Mouse (Mus musculus): ENCODE results near the gene Tigit.

The Tigit gene

GRCm38 (mm10) chr16:43619277-43619676 lies 44.7 kb downstream of the Tigit start:
- DNase-seq (ENCODE audit: low spot score in 2 of 2) = no peak

- DNase-seq (ENCODE audit: low spot score in 2 of 2) = no peak
Observed at GRCm38 (mm10) chr16:43618286-43618685, 45.7 kb downstream of the Tigit start.

DNA sequence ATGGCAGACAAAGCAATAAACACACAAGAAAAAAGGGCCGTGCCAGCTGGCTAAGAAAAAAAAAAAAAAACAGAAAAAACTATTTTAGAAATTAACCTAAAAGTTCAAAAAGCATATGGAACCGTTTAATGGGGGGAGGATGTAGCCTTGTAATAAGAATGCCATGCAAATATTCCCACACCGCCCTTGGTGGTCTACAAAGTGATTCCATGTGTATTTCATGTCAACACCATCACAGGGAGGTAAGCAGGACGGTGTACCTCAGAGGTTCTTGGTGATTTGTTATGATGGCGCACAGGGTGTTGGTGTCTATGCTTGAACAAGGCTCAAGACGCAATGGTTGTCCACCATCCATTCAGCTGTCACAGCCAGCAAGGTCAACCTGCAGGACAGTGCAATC lies 46.6 kb downstream of the Tigit start:
- DNase-seq (ENCODE audit: low spot score in 2 of 2) = no peak

DNA sequence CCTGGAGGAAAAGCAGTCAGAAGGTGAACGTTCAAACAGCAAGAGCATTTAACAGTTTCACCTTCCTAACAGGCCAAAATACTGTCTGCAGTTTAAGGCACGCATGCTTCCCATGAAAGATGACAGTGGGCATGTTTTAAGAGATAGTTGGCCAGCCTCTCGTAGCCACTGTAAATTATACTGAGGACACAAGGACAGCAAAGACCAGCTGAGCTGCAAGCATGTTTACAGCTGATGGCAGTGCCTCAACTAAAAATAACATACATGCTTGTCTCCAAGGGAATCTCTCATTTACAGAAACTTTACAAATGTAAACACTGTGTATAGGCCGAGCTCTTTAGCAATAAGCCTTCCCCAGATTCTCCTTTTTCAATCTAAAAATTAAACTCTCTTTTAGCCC lies 47.6 kb downstream of the Tigit start:
- DNase-seq (ENCODE audit: low spot score in 2 of 2) = no peak

GRCm38 (mm10) chr16:43610375-43610774 lies 53.6 kb downstream of the Tigit start:
- DNase-seq (ENCODE audit: low spot score in 2 of 2) = no peak

GRCm38 (mm10) chr16:43608066-43608465 lies 55.9 kb downstream of the Tigit start:
- no peak for DNase-seq (ENCODE audit: low spot score in 2 of 2)

GRCm38 (mm10) chr16:43607086-43607485 lies 56.9 kb downstream of the Tigit start:
- no peak for DNase-seq (ENCODE audit: low spot score in 2 of 2)

- DNase-seq (ENCODE audit: low spot score in 2 of 2) = no peak
Observed at GRCm38 (mm10) chr16:43604399-43605013, 59.4 kb downstream of the Tigit start.

GRCm38 (mm10) chr16:43603591-43604141 lies 60.3 kb downstream of the Tigit start:
- no peak for DNase-seq (ENCODE audit: low spot score in 2 of 2)

DNA sequence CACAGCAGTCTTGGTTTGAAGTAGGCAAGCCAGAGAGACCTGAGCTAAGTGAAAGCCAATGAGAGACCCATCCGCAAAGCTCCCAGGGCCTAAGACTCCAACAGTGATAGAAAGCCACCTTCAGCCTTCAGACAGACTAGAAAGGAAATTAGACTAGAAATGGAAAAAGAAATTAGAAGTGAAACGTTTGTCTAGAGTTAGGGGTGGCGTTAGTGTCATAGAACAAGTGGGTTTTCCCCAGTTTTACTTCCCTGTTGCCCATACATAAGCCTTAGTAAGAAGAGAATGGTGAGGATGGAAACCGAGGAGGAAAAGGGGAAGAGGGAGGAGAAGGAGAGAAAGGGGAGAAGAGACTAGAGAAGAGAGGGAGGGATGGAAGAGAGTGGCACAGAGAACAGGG lies 61.4 kb downstream of the Tigit start:
- DNase-seq (ENCODE audit: low spot score in 2 of 2) = no peak

DNA sequence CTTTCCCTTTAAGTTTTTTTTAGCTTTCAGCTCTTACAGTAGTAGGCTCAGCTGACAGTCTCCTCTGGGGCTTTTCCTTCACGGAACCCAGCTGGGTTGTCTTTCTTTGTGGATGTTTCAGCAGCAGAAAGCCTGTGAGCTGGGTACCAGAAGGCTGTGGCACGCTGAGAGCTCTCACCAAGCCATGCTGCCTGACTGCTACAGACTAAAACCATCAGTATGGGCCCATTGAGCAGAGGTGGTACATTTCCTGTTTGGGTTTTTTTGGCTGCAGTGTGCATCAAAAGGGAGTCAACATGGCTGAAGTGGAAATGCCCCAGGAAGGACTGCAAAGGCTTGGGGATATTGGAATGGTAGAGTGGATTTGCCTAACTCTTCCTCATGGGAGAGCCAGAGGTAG lies 64.2 kb downstream of the Tigit start:
- no peak for DNase-seq (ENCODE audit: low spot score in 2 of 2)

All from frontal cortex, postnatal 36 days (tissue).